Mouse (Mus musculus) embryonic facial prominence, embryonic 11.5 days (tissue): ENCODE measurements around the gene Sugp1. TPM values are rescaled to one million over a fixed set of nuclear protein-coding genes. Genes with fewer than 3 reads are reported as not detected.

ENCODE experiments used
- ATAC-seq: fragments of 200-750 bp; cut with Nextera tagmentation; replicated peaks from 2 replicates; pipeline ENCODE4 v1.8.0; 2017; ENCODE audit warnings: low read depth; ENCODE audit not compliant: insufficient number of reproducible peaks, low FRiP score, low TSS enrichment
- DNase-seq: peaks from one replicate; pipeline ENCODE4 v3.0.0-alpha.2; 2015; ENCODE audit warnings: low spot score
- H3K27ac ChIP-seq: fragments of 300-500 bp; sonication (generic); replicated peaks from 2 replicates; pipeline ENCODE4 v1.5.1; 2014; ENCODE audit warnings: mild to moderate bottlenecking, low read depth, low read length, control low read depth
- H3K27me3 ChIP-seq: fragments of 300-500 bp; sonication (generic); 2 replicates; pipeline ENCODE4 v1.6.1; 2014; ENCODE audit warnings: mild to moderate bottlenecking, low read length, moderate library complexity, mixed read lengths; ENCODE audit not compliant: control insufficient read depth, insufficient read depth
- H3K36me3 ChIP-seq: fragments of 300-500 bp; sonication (generic); replicated peaks from 2 replicates; pipeline ENCODE4 v1.6.1; 2014; ENCODE audit warnings: low read depth, mild to moderate bottlenecking, low read length, moderate library complexity, mixed read lengths; ENCODE audit not compliant: control insufficient read depth, insufficient read depth
- H3K4me1 ChIP-seq: fragments of 300-500 bp; sonication (generic); 2 replicates; pipeline ENCODE4 v1.6.1; 2014; ENCODE audit warnings: low read length, mixed read lengths; ENCODE audit not compliant: control insufficient read depth, insufficient read depth
- H3K4me2 ChIP-seq: fragments of 300-500 bp; sonication (generic); 2 replicates; pipeline ENCODE4 v1.6.1; 2014; ENCODE audit warnings: low read depth, mild to moderate bottlenecking, control low read depth, low read length, moderate library complexity
- H3K4me3 ChIP-seq: fragments of 300-500 bp; sonication (generic); 2 replicates; pipeline ENCODE4 v1.5.1; 2014; ENCODE audit warnings: low read depth, low read length, control low read depth
- H3K9ac ChIP-seq: fragments of 300-500 bp; sonication (generic); replicated peaks from 2 replicates; pipeline ENCODE4 v1.6.1; 2014; ENCODE audit warnings: mild to moderate bottlenecking, control low read depth, low read length
- H3K9me3 ChIP-seq: fragments of 300-500 bp; sonication (generic); replicated peaks from 2 replicates; pipeline ENCODE4 v1.6.1; 2016; ENCODE audit warnings: mild to moderate bottlenecking, low read length, inconsistent platforms, mixed read lengths; ENCODE audit not compliant: control insufficient read depth
- WGBS: fragments of 180-500 bp; shearing (Covaris S2); extraction: QIAGEN DNeasy Blood & Tissue Kit; methylation state at CpG from one replicate; pipeline ENCODE4 v1.1.7; 2014; 5-methylcytosine and 5-hydroxymethylcytosine counted together
- polyA plus RNA-seq: library from polyadenylated mRNA; unstranded; fragments of >200 nt; fragmentation: Nextera tagmentation; extraction: Ambion mirVana; gene quantifications from 2 replicates; pipeline ENCODE4 v1.2.1, GENCODE M21; 2014

Gene Sugp1
- polyA plus RNA-seq, 1 experiment from 2014 or later = 29.1 TPM

- 1% methylated on average over 71 of the region's 71 CpGs for WGBS
- peak overlapping the region; percentile 41 for H3K9ac ChIP-seq
These were observed 41.8 kb downstream of the Sugp1 start for GRCm38 (mm10) chr8:70084191-70085065.

GRCm38 (mm10) chr8:70086151-70086550 lies 43.5 kb downstream of the Sugp1 start:
- Histone ChIP-seq H3K27me3 (peaks cover 79% of the 10 kb centered on the region), H3K4me1 (peaks cover 8% of the 10 kb centered on the region; the same call in 1 of the 2 replicates), H3K9me3 (no peaks in the 10 kb centered on the region), H3K9ac (no peak overlapping the region), H3K27ac (no peak overlapping the region), H3K36me3 (no peaks in the 10 kb centered on the region), H3K4me2 (no peak overlapping the region), H3K4me3 (no peak overlapping the region)
- DNase-seq = no peak
- WGBS = 43% methylated on average over 1 of the region's 1 CpGs
- no peak for ATAC-seq

More at GRCm38 (mm10) chr8:70084191-70085065, 41.8 kb downstream of the Sugp1 start:
- H3K4me3 ChIP-seq = peak overlapping the region; percentile 32
- H3K9me3 ChIP-seq = no peaks in the 10 kb centered on the region
- peak; percentile 33 for DNase-seq
- H3K27ac ChIP-seq = no peak overlapping the region
- no peak; the same call in 1 of the 2 replicates for ATAC-seq
- H3K4me2 ChIP-seq = peak overlapping the region; percentile 56
- H3K27me3 ChIP-seq = peaks cover 73% of the 10 kb centered on the region
- peaks cover 8% of the 10 kb centered on the region; the same call in 1 of the 2 replicates for H3K4me1 ChIP-seq
- no peaks in the 10 kb centered on the region for H3K36me3 ChIP-seq

GRCm38 (mm10) chr8:70087237-70087636 lies 44.6 kb downstream of the Sugp1 start:
- H3K4me2 ChIP-seq = no peak overlapping the region
- WGBS = 3% methylated on average over 7 of the region's 7 CpGs
- H3K36me3 ChIP-seq = no peaks in the 10 kb centered on the region
- H3K4me3 ChIP-seq = no peak overlapping the region
- H3K4me1 ChIP-seq = peaks cover 8% of the 10 kb centered on the region; the same call in 1 of the 2 replicates
- no peak overlapping the region for H3K9ac ChIP-seq
- DNase-seq (no peak), ATAC-seq (no peak)
- H3K9me3 ChIP-seq = no peaks in the 10 kb centered on the region
- H3K27ac ChIP-seq = no peak overlapping the region
- H3K27me3 ChIP-seq = peaks cover 76% of the 10 kb centered on the region

GRCm38 (mm10) chr8:70087836-70088650 lies 45.4 kb downstream of the Sugp1 start:
- Histone ChIP-seq H3K27me3 (peaks cover 69% of the 10 kb centered on the region), H3K4me1 (peaks cover 8% of the 10 kb centered on the region; the same call in 1 of the 2 replicates), H3K27ac (no peak overlapping the region), H3K9ac (peak overlapping the region; percentile 41), H3K4me2 (peak overlapping the region; percentile 73), H3K9me3 (no peaks in the 10 kb centered on the region), H3K36me3 (no peaks in the 10 kb centered on the region), H3K4me3 (peak overlapping the region; percentile 34)
- DNase-seq = peak; percentile 79
- WGBS = 4% methylated on average over 56 of the region's 56 CpGs
- ATAC-seq = peak; percentile 84

- no peak for DNase-seq
- no peak overlapping the region for H3K9ac ChIP-seq
- WGBS = 57% methylated on average over 9 of the region's 9 CpGs
- no peak for ATAC-seq
- H3K27ac ChIP-seq = no peak overlapping the region
- no peak overlapping the region for H3K4me2 ChIP-seq
- peaks cover 55% of the 10 kb centered on the region for H3K27me3 ChIP-seq
- 0 out of 2 replicates have a peak, but pooled peaks cover 4% of the 10 kb centered on the region for H3K4me1 ChIP-seq
- H3K36me3 ChIP-seq = no peaks in the 10 kb centered on the region
- H3K9me3 ChIP-seq = no peaks in the 10 kb centered on the region
- H3K4me3 ChIP-seq = no peak overlapping the region
These were observed 46.8 kb downstream of the Sugp1 start for GRCm38 (mm10) chr8:70089296-70089960.

GRCm38 (mm10) chr8:70092786-70093185 lies 50.2 kb downstream of the Sugp1 start:
- peaks cover 22% of the 10 kb centered on the region for H3K27me3 ChIP-seq
- WGBS = 57% methylated on average over 8 of the region's 8 CpGs
- DNase-seq = no peak

GRCm38 (mm10) chr8:70099276-70099675 lies 56.7 kb downstream of the Sugp1 start:
- no peak overlapping the region for H3K4me2 ChIP-seq
- ATAC-seq = no peak
- WGBS = 76% methylated on average over 8 of the region's 8 CpGs

More at GRCm38 (mm10) chr8:70092786-70093185, 50.2 kb downstream of the Sugp1 start:
- Histone ChIP-seq H3K4me1 (0 out of 2 replicates have a peak, but pooled peaks cover 4% of the 10 kb centered on the region), H3K4me2 (no peak overlapping the region), H3K9me3 (no peaks in the 10 kb centered on the region; the same call in 1 of the 2 replicates), H3K27ac (no peak overlapping the region), H3K4me3 (no peak overlapping the region), H3K9ac (no peak overlapping the region), H3K36me3 (no peaks in the 10 kb centered on the region)
- ATAC-seq = no peak

More at GRCm38 (mm10) chr8:70099276-70099675, 56.7 kb downstream of the Sugp1 start:
- H3K4me3 ChIP-seq = no peak overlapping the region
- H3K36me3 ChIP-seq = no peaks in the 10 kb centered on the region; the same call in 1 of the 2 replicates
- no peaks in the 10 kb centered on the region for H3K4me1 ChIP-seq
- no peaks in the 10 kb centered on the region; the same call in 1 of the 2 replicates for H3K9me3 ChIP-seq
- no peak for DNase-seq
- no peak overlapping the region for H3K27ac ChIP-seq
- H3K27me3 ChIP-seq = no peaks in the 10 kb centered on the region
- no peak overlapping the region for H3K9ac ChIP-seq
